Mouse (Mus musculus) liver, embryonic 14 days (tissue): ENCODE measurements around the gene Serpina3c. TPM values are rescaled to one million over a fixed set of nuclear protein-coding genes. Genes with fewer than 3 reads are reported as not detected.

ENCODE experiments used
- polyA plus RNA-seq: library from polyadenylated mRNA; depleted of rRNA; stranded (reverse); fragments of >200 nt; gene quantifications from 2 replicates; pipeline ENCODE4 v1.2.3, GENCODE M21; 2012; rRNA removed

The Serpina3c gene
- 0.01 TPM in 1 of 2 replicates, not detected in the other for polyA plus RNA-seq

DNA sequence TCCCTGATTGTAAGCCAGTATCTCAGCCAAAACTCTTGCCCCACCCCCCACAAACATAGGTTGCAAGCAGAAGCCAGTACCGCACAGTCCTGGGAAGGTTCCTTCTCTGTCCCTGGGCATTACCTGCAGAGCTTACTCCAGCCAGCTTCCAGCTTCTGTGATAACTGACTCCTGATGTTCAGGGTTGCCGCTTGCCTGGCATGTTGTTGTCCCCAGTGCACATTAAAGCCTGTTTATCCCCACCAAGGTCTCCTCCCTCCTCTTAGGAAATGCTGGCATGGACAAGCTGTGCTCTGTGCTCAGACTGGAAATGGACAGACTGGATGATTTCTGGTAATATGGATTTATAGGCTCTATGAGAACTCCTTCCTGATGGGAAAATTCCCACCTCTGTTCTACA is at the start of gene Serpina3c:
Gene Serpina3c (minus strand): TSS at position 215 of the 400 bp plus-strand sequence.

DNA sequence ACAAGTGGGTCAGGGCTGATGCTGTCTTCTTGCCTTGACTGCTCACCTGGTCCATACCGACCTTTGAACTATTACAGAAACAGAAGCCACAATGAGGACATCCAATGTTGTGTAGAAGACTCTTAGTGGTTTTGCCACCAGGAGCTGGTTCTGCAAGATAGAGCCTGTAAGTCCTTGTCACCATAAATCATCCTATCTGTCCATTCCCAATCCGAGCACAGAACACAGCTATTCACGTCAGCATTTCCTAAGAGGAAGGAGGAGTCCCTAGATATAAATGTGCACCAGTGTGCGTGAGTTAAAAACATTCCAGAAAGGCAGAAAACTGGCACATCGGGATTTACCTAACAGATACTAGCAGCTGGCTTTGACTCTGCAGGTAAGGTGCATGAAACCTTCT is 26.0 kb downstream of the Serpina3c start, which contains the start of gene Serpina3b:
Gene Serpina3b (plus strand): TSS at position 301 of the 400 bp plus-strand sequence.

DNA sequence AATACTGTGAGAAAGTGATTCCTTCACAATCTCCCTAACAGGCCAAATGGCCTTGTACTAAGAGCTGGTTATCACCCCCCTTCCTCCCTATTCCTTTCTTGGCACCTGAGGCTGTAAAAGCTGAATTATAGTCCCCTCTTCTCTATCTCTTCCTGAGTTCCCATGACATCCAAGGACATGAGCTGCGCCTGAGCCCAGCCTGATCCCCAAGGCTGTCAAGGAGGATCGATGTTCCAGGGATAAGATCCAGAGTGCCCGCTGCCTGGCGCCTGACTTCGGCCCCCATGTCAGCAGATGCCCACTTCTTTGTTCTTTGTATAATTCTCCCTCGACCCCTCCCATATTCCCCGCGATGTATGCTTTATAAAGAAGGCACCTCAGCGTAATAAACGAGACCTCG is 41.3 kb downstream of the Serpina3c start, which contains the start of gene Serpina3a:
Gene Serpina3a (plus strand): TSS at position 392 of the 400 bp plus-strand sequence.

DNA sequence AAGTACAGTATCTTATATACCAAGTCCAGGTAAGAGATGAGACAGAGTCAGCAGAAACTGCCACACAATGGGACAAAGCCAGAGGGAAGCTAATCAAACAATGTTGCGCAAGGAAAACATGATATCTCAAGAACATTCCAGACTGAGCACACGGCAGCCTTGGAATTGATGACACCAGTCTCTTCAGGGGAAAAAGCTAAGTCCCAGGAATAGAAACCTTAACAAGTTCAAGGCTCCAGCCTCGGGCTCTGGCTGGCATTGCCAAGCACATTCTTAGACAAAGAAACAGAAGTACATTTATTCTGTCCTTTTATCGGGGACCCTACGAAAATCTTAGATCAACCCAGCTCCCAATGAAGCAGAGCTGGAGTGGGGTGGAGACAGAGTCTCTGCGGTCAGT is 52.9 kb downstream of the Serpina3c start, which contains the start of gene Serpina5:
Gene Serpina5 (plus strand): TSS at position 346 of the 400 bp plus-strand sequence.

Other genes starting within 250 kb of the Serpina3c start
- gene Serpina1c, start 249.0 kb downstream of the Serpina3c start, polyA plus RNA-seq, result 147 and 183 TPM in 2 replicates
- 147 and 187 TPM in 2 replicates for gene Serpina1e, start 194.9 kb downstream of the Serpina3c start, polyA plus RNA-seq
- gene Serpina11, start 163.9 kb downstream of the Serpina3c start, polyA plus RNA-seq, result 6.6 and 8.5 TPM in 2 replicates
- gene Serpina9, start 140.1 kb downstream of the Serpina3c start, polyA plus RNA-seq, result not detected in 2 replicates
- 0.01 TPM in 2 replicates for gene Serpina12, start 109.4 kb downstream of the Serpina3c start, polyA plus RNA-seq
- gene Serpina5, start 52.8 kb downstream of the Serpina3c start, polyA plus RNA-seq, result 0.10 and 0.15 TPM in 2 replicates
- not detected in 2 replicates for gene Serpina3a, start 41.1 kb downstream of the Serpina3c start, polyA plus RNA-seq
- 0.10 TPM in 2 replicates for gene Serpina3b, start 25.9 kb downstream of the Serpina3c start, polyA plus RNA-seq
- 0.12 and 0.14 TPM in 2 replicates for gene Serpina3f, start 60.7 kb upstream of the Serpina3c start, polyA plus RNA-seq
- 1.4 and 1.5 TPM in 2 replicates for gene Serpina3g, start 82.4 kb upstream of the Serpina3c start, polyA plus RNA-seq
- gene Serpina3i, start 109.3 kb upstream of the Serpina3c start, polyA plus RNA-seq, result 0.08 and 0.12 TPM in 2 replicates
- not detected in 2 replicates for gene Serpina3j, start 160.7 kb upstream of the Serpina3c start, polyA plus RNA-seq
- not detected in 2 replicates for gene Serpina3k, start 184.6 kb upstream of the Serpina3c start, polyA plus RNA-seq
- gene Serpina3m, start 184.6 kb upstream of the Serpina3c start, polyA plus RNA-seq, result 0.03 TPM in 2 replicates